Mouse (Mus musculus) CH12.LX (cell line): ENCODE measurements around the gene Slc1a4. TPM values are rescaled to one million over a fixed set of nuclear protein-coding genes. Genes with fewer than 3 reads are reported as not detected.

Source experiments
- DNase-seq: peaks from one replicate; pipeline ENCODE4 v3.0.0-alpha.2; 2013; ENCODE audit errors: extremely low read depth
- H3K27ac ChIP-seq: 2 replicates; pipeline ENCODE4 v1.5.1; 2012; ENCODE audit warnings: low read depth, mild to moderate bottlenecking, control low read depth, moderate library complexity; ENCODE audit not compliant: insufficient read depth
- H3K27me3 ChIP-seq: replicated peaks from 2 replicates; pipeline ENCODE3; 2012; ENCODE audit warnings: inconsistent platforms
- H3K36me3 ChIP-seq, 2 experiments: replicated peaks in 1 of 2; 2 replicates each; pipeline versions ENCODE3 to v1.6.1; 2012; ENCODE audit warnings: inconsistent platforms in 1 of 2, low read length in 1 of 2, mild to moderate bottlenecking in 1 of 2, mixed read lengths in 1 of 2, moderate library complexity in 1 of 2; ENCODE audit not compliant: control insufficient read depth in 1 of 2, insufficient read depth in 1 of 2
- H3K4me1 ChIP-seq, 2 experiments: 2 replicates each; pipeline ENCODE4 v1.6.1; 2012; ENCODE audit warnings: inconsistent platforms in 1 of 2, moderate library complexity in 1 of 2; ENCODE audit not compliant: insufficient read depth in 2 of 2, control insufficient read depth in 1 of 2
- H3K4me2 ChIP-seq: 2 replicates; pipeline ENCODE4 v1.6.1; 2012; ENCODE audit warnings: low read depth, mild to moderate bottlenecking, control low read depth; ENCODE audit not compliant: poor library complexity, insufficient read depth, severe bottlenecking
- H3K4me3 ChIP-seq, 3 experiments: fragments of 150-350 bp in 1 of 3; sonication (generic) in 1 of 3; replicated peaks in 1 of 3; 2 replicates each; pipeline versions ENCODE3 to v1.5.1; 2011 to 2012; ENCODE audit warnings: low read depth in 2 of 3, low read length in 2 of 3, mild to moderate bottlenecking in 2 of 3, moderate library complexity in 2 of 3, control low read depth in 1 of 3, improper control_type of control experiment in 1 of 3, inconsistent platforms in 1 of 3, mixed read lengths in 1 of 3; ENCODE audit not compliant: poor library complexity in 1 of 3
- H3K79me2 ChIP-seq: replicated peaks from 2 replicates; pipeline ENCODE4 v1.6.1; 2012; ENCODE audit warnings: mild to moderate bottlenecking, moderate library complexity; ENCODE audit not compliant: control insufficient read depth, poor library complexity, insufficient read depth, severe bottlenecking; ENCODE audit errors: extremely low read depth
- H3K9ac ChIP-seq: 2 replicates; pipeline ENCODE4 v1.6.1; 2012; ENCODE audit warnings: low read depth, mild to moderate bottlenecking, control low read depth, moderate library complexity; ENCODE audit not compliant: insufficient read depth
- H3K9me3 ChIP-seq: replicated peaks from 2 replicates; pipeline ENCODE3; 2012; ENCODE audit warnings: low read length, inconsistent platforms, mixed read lengths
- CTCF ChIP-seq, 2 experiments: IDR thresholded peaks in 1 of 2; conservative IDR thresholded peaks in 1 of 2; 2 replicates each; pipeline ENCODE4 v1.5.1; 2011 to 2012; ENCODE audit warnings: low read depth in 2 of 2, low read length in 2 of 2, improper control_type of control experiment in 1 of 2, inconsistent platforms in 1 of 2, mild to moderate bottlenecking in 1 of 2, moderate library complexity in 1 of 2
- E2F4 ChIP-seq: IDR thresholded peaks from 2 replicates; pipeline ENCODE4 v1.6.1; 2011; ENCODE audit warnings: low read depth, low read length, improper control_type of control experiment; ENCODE audit not compliant: insufficient replicate concordance
- EP300 ChIP-seq: IDR thresholded peaks from 2 replicates; pipeline ENCODE4 v1.6.1; 2011; ENCODE audit warnings: low read length, improper control_type of control experiment
- ETS1 ChIP-seq: conservative IDR thresholded peaks from 2 replicates; pipeline ENCODE4 v1.6.1; 2012; ENCODE audit warnings: low read depth, mild to moderate bottlenecking, inconsistent platforms, low read length, improper control_type of control experiment, moderate library complexity
- GABPA ChIP-seq: IDR thresholded peaks from 2 replicates; pipeline ENCODE4 v1.6.1; 2012; ENCODE audit warnings: low read depth, low read length, improper control_type of control experiment, inconsistent platforms; ENCODE audit not compliant: insufficient replicate concordance
- HCFC1 ChIP-seq: IDR thresholded peaks from 2 replicates; pipeline ENCODE4 v1.6.1; 2012; ENCODE audit warnings: low read depth, mild to moderate bottlenecking, inconsistent platforms, low read length, improper control_type of control experiment
- JUN ChIP-seq: IDR thresholded peaks from 2 replicates; pipeline ENCODE4 v1.6.1; 2011; ENCODE audit warnings: low read depth, mild to moderate bottlenecking, low read length, improper control_type of control experiment, moderate library complexity; ENCODE audit not compliant: insufficient read depth
- JUND ChIP-seq: conservative IDR thresholded peaks from 2 replicates; pipeline ENCODE4 v1.6.1; 2011; ENCODE audit warnings: low read depth, low read length, improper control_type of control experiment
- KAT2A ChIP-seq: IDR thresholded peaks from 2 replicates; pipeline ENCODE4 v1.6.1; 2012; ENCODE audit warnings: low read length, improper control_type of control experiment, inconsistent platforms; ENCODE audit not compliant: insufficient replicate concordance
- MAX ChIP-seq: IDR thresholded peaks from 2 replicates; pipeline ENCODE4 v1.6.1; 2011; ENCODE audit warnings: low read length, improper control_type of control experiment
- MAZ ChIP-seq: IDR thresholded peaks from 2 replicates; pipeline ENCODE4 v1.6.1; 2012; ENCODE audit warnings: low read depth, mild to moderate bottlenecking, inconsistent platforms, low read length, improper control_type of control experiment, moderate library complexity
- MEF2A ChIP-seq: IDR thresholded peaks from 2 replicates; pipeline ENCODE4 v1.6.1; 2014; ENCODE audit warnings: low read depth, mild to moderate bottlenecking, inconsistent platforms, low read length, improper control_type of control experiment, borderline replicate concordance
- MXI1 ChIP-seq: IDR thresholded peaks from 2 replicates; pipeline ENCODE4 v1.6.1; 2011; ENCODE audit warnings: mild to moderate bottlenecking, low read depth, low read length, improper control_type of control experiment
- MYC ChIP-seq: IDR thresholded peaks from 2 replicates; pipeline ENCODE4 v1.6.1; 2011; ENCODE audit warnings: low read depth, mild to moderate bottlenecking, improper control_type of control experiment, low read length
- NRF1 ChIP-seq: IDR thresholded peaks from 2 replicates; pipeline ENCODE4 v1.6.1; 2014; ENCODE audit warnings: low read depth, mild to moderate bottlenecking, inconsistent platforms, low read length, improper control_type of control experiment, moderate library complexity
- POLR2A ChIP-seq: IDR thresholded peaks from 2 replicates; pipeline ENCODE4 v1.6.1; 2011; ENCODE audit warnings: low read depth, mild to moderate bottlenecking, improper control_type of control experiment, low read length
- RCOR1 ChIP-seq: conservative IDR thresholded peaks from 2 replicates; pipeline ENCODE4 v1.6.1; 2012; ENCODE audit warnings: low read depth, mild to moderate bottlenecking, inconsistent platforms, low read length, improper control_type of control experiment
- SIN3A ChIP-seq: IDR thresholded peaks from 2 replicates; pipeline ENCODE4 v1.6.1; 2012; ENCODE audit warnings: low read length, improper control_type of control experiment, inconsistent platforms
- SMC3 ChIP-seq: IDR thresholded peaks from 2 replicates; pipeline ENCODE4 v1.6.1; 2011; ENCODE audit warnings: low read depth, low read length, improper control_type of control experiment
- TBP ChIP-seq: conservative IDR thresholded peaks from 2 replicates; pipeline ENCODE4 v1.6.1; 2011; ENCODE audit warnings: low read depth, low read length, improper control_type of control experiment
- TCF12 ChIP-seq: IDR thresholded peaks from 2 replicates; pipeline ENCODE4 v1.6.1; 2014; ENCODE audit warnings: low read depth, mild to moderate bottlenecking, inconsistent platforms, low read length, improper control_type of control experiment
- UBTF ChIP-seq: IDR thresholded peaks from 2 replicates; pipeline ENCODE4 v1.6.1; 2012; ENCODE audit warnings: low read depth, mild to moderate bottlenecking, inconsistent platforms, low read length, improper control_type of control experiment, moderate library complexity
- USF2 ChIP-seq: conservative IDR thresholded peaks from 2 replicates; pipeline ENCODE4 v1.6.1; 2011; ENCODE audit warnings: low read depth, low read length, improper control_type of control experiment
- ZC3H11A ChIP-seq: IDR thresholded peaks from 2 replicates; pipeline ENCODE4 v1.6.1; 2012; ENCODE audit warnings: low read depth, mild to moderate bottlenecking, inconsistent platforms, low read length, improper control_type of control experiment
- ZKSCAN1 ChIP-seq: IDR thresholded peaks from 2 replicates; pipeline ENCODE4 v1.6.1; 2012; ENCODE audit warnings: low read depth, inconsistent platforms, low read length, improper control_type of control experiment, borderline replicate concordance
- ZNF384 ChIP-seq: IDR thresholded peaks from 2 replicates; pipeline ENCODE4 v1.6.1; 2012; ENCODE audit warnings: low read depth, low read length, improper control_type of control experiment, inconsistent platforms
- dilution Hi-C: fragments of 300-500 bp; cut with MboI; formaldehyde crosslinking; loops from 2 replicates; pipeline ENCODE4 v1.14.3; 2020; ENCODE audit warnings: low sequenced_read_pairs; ENCODE audit not compliant: extremely low pct_unique_long_range_greater_than_20kb, extremely low pct_ligation_motif_present
- in situ Hi-C: fragments of 300-500 bp; cut with MboI; formaldehyde crosslinking; loops from 3 replicates; pipeline ENCODE4 v1.14.3; 2019; ENCODE audit warnings: low sequenced_read_pairs, low pct_ligation_motif_present, low pct_unique_long_range_greater_than_20kb, mixed read lengths
- polyA plus RNA-seq: library from polyadenylated mRNA; unstranded; fragments of >175 nt; gene quantifications from 2 replicates; pipeline ENCODE4 v1.2.1, GENCODE M21; 2012; ENCODE audit warnings: low read depth; ENCODE audit not compliant: insufficient read length
- total RNA-seq, 2 experiments: library from RNA; depleted of rRNA; stranded (reverse); fragments of 300-350 nt in 1 of 2; fragments of >200 nt in 1 of 2; gene quantifications; 2 replicates each; pipeline ENCODE4 v1.2.3; 2012 to 2014

Gene Slc1a4
- total and polyA plus RNA-seq, 3 experiments: 29.3 to 52.7 (median 37.8) TPM

DNA sequence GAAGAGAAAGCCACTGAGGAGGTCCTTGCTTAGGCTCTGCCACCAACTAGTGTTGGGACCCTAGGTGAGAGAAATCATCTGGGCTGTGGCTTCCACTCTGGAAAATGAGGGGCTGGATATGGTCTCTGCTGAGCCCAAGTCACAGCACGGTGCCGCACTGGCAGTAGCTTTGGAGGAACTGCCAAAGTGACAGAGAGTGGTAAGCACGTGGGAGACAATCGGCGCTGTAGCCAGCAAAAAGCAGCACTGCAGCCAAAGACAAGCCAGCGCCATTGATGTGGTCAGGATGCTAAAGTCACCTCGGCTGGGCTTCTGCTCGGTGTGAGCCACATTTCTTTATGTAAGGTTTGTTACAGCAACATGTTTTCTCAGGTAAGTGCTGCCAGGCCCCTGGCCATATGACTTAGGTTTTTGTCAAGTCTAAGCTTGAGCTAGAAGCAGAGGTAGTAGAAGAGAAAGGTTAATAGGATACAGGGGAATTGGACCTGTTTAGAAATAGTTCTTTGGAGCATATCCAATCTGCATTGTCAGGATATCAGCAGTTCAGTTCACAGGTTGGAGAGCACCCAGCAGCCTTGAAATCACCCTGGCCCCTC, 40.2 kb upstream of the Slc1a4 start:
- TF ChIP-seq MAZ (no peak), TCF12 (no peak), ZKSCAN1 (no peak), MEF2A (no peak), HCFC1 (no peak), MXI1 (no peak), UBTF (no peak), MAX (no peak), NRF1 (no peak), SMC3 (no peak), POLR2A (no peak), MYC (no peak), RCOR1 (no peak), E2F4 (no peak)
- dilution Hi-C loops: no loop called here
- H3K79me2 ChIP-seq: no peaks in the 10 kb centered on the region
- no peak for DNase-seq
- no peaks in the 10 kb centered on the region for H3K9me3 ChIP-seq
- in situ Hi-C loops: no loop called here
- H3K4me2 ChIP-seq: no peak overlapping the region
- H3K9ac ChIP-seq: no peak overlapping the region
- H3K36me3 ChIP-seq: no peaks in the 10 kb centered on the region
- no peak overlapping the region for H3K27ac ChIP-seq
- peaks cover 0 to 6% of the 10 kb centered on the region in 2 experiments; a peak in 2 of 4 replicates for H3K4me1 ChIP-seq
- no peak overlapping the region for H3K4me3 ChIP-seq
- no peaks in the 10 kb centered on the region for H3K27me3 ChIP-seq

- dilution Hi-C loops (no loop called here), in situ Hi-C loops (no loop called here)
- H3K4me1 ChIP-seq: no peaks in the 10 kb centered on the region
- no peak overlapping the region for H3K4me3 ChIP-seq
- no peaks in the 10 kb centered on the region for H3K79me2 ChIP-seq
- no peaks in the 10 kb centered on the region for H3K36me3 ChIP-seq
- DNase-seq: no peak
- TF ChIP-seq SIN3A: no peak
- TF ChIP-seq HCFC1: no peak
- no peak for TF ChIP-seq MYC
- TF ChIP-seq ZC3H11A: no peak
- TF ChIP-seq MAZ: no peak
- TF ChIP-seq EP300: no peak
- TF ChIP-seq KAT2A: no peak
- TF ChIP-seq GABPA: no peak
- TF ChIP-seq TBP: no peak
- no peak for TF ChIP-seq MXI1
- TF ChIP-seq JUN: no peak
- no peak for TF ChIP-seq RCOR1
- TF ChIP-seq ZNF384: no peak
- TF ChIP-seq NRF1: no peak
- no peak for TF ChIP-seq CTCF (conservative IDR thresholded peaks at IDR 0.05 in 1 of 2, IDR thresholded peaks at IDR 0.05 in 1 of 2; ENCODE audit: low read depth in 2 of 2, low read length in 2 of 2)
- TF ChIP-seq USF2: no peak
- no peak for TF ChIP-seq E2F4
- no peak for TF ChIP-seq ETS1
- TF ChIP-seq JUND: no peak
- no peak overlapping the region for H3K9ac ChIP-seq
- H3K4me2 ChIP-seq: no peak overlapping the region
- H3K27ac ChIP-seq: no peak overlapping the region
- H3K9me3 ChIP-seq: no peaks in the 10 kb centered on the region
- H3K27me3 ChIP-seq: no peaks in the 10 kb centered on the region
Measured at GRCm38 (mm10) chr11:20370486-20370885, 38.0 kb upstream of the Slc1a4 start.
